Mouse (Mus musculus) heart, embryonic 10.5 days (tissue): Measurements from ENCODE around the gene Fam228a. TPM values are rescaled to one million over a fixed set of nuclear protein-coding genes. Genes with fewer than 3 reads are reported as not detected.
"Not testable (repeated sequence)": the region's sequence is repeated elsewhere in the genome, so short reads cannot be mapped to it uniquely, and the experiment has no call there.

Experiments used
- DNase-seq: peaks from one replicate; pipeline ENCODE4 v3.0.0-alpha.2; 2017; ENCODE audit warnings: low spot score
- H3K27ac ChIP-seq: fragments of 300-500 bp; sonication (generic); 2 replicates; pipeline ENCODE4 v1.5.1; 2016; ENCODE audit warnings: mild to moderate bottlenecking
- H3K27me3 ChIP-seq: fragments of 300-500 bp; sonication (generic); 2 replicates; pipeline ENCODE4 v1.6.1; 2016; ENCODE audit warnings: mild to moderate bottlenecking; ENCODE audit not compliant: poor library complexity, insufficient read depth, severe bottlenecking
- H3K36me3 ChIP-seq: fragments of 300-500 bp; sonication (generic); 2 replicates; pipeline ENCODE4 v1.6.1; 2016; ENCODE audit warnings: mild to moderate bottlenecking, moderate library complexity
- H3K4me1 ChIP-seq: fragments of 300-500 bp; sonication (generic); 2 replicates; pipeline ENCODE4 v1.6.1; 2016; ENCODE audit warnings: mild to moderate bottlenecking
- H3K4me3 ChIP-seq: fragments of 300-500 bp; sonication (generic); 2 replicates; pipeline ENCODE4 v1.5.1; 2016; ENCODE audit warnings: mild to moderate bottlenecking, moderate library complexity
- H3K9me3 ChIP-seq: fragments of 300-500 bp; sonication (generic); 2 replicates; pipeline ENCODE4 v1.6.1; 2016; ENCODE audit warnings: mild to moderate bottlenecking, moderate library complexity
- WGBS: fragments of 180-500 bp; shearing (Covaris S2); methylation state at CpG from one replicate; pipeline ENCODE4 v1.1.7; 2016; 5-methylcytosine and 5-hydroxymethylcytosine counted together
- polyA plus RNA-seq: library from polyadenylated mRNA; unstranded; fragments of >200 nt; fragmentation: Nextera tagmentation; extraction: Ambion mirVana; gene quantifications from 2 replicates; pipeline ENCODE4 v1.2.1, GENCODE M21; 2016

Fam228a gene
- polyA plus RNA-seq = 0.31 and 0.35 TPM in 2 replicates

- Histone ChIP-seq H3K27me3 (peaks cover 8% of the 10 kb centered on the region; the same call in 1 of the 2 replicates), H3K4me1 (no peaks in the 10 kb centered on the region), H3K36me3 (no peaks in the 10 kb centered on the region), H3K27ac (no peak within 1 kb of the TSS; the same call in 1 of the 2 replicates), H3K9me3 (no peaks in the 10 kb centered on the region), H3K4me3 (no peak within 1 kb of the TSS)
- no peak for DNase-seq
- WGBS = 85% methylated on average over 18 of the region's 18 CpGs
These were observed at the start of gene Fam228a for GRCm38 (mm10) chr12:4738031-4738576. Fam228a (minus strand) TSS chr12:4738430.

DNA sequence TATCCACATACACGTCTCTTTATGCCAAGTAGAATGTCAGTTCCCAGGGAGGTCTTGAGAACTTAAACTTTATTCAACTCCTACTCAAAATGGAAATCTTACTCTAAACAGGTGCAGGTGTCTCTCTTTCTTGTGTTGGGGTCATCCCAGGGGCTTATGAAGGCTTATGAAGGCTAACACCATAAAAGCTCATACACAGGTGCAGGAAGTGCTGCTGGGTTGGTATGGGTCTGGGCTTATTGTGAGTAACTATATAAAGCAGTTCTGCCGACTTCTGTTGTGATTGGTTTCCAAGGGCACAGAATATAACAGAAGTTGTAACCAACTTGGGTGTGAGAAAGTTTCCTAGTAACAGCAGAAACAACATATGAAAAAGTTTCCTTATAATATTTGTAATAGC is 46.2 kb upstream of the Fam228a start:
- Histone ChIP-seq H3K9me3 (no peaks in the 10 kb centered on the region), H3K27ac (no peak overlapping the region), H3K4me3 (no peak overlapping the region), H3K36me3 (no peaks in the 10 kb centered on the region), H3K4me1 (no peaks in the 10 kb centered on the region), H3K27me3 (no peaks in the 10 kb centered on the region)
- no peak for DNase-seq
- WGBS = 71% methylated on average over 2 of the region's 2 CpGs

GRCm38 (mm10) chr12:4783598-4783997 is 45.4 kb upstream of the Fam228a start:
- no peak overlapping the region for H3K27ac ChIP-seq
- 56% methylated on average over 5 of the region's 5 CpGs for WGBS
- H3K27me3 ChIP-seq = no peaks in the 10 kb centered on the region

GRCm38 (mm10) chr12:4781725-4782404 is 43.6 kb upstream of the Fam228a start:
- H3K36me3 ChIP-seq, H3K27me3 ChIP-seq, H3K27ac ChIP-seq, H3K9me3 ChIP-seq, H3K4me3 ChIP-seq, H3K4me1 ChIP-seq: not testable (repeated sequence)
- WGBS = 83% methylated on average over 9 of the region's 9 CpGs
- peak; percentile 19 for DNase-seq

More at GRCm38 (mm10) chr12:4783598-4783997, 45.4 kb upstream of the Fam228a start:
- H3K36me3 ChIP-seq = no peaks in the 10 kb centered on the region
- H3K9me3 ChIP-seq = no peaks in the 10 kb centered on the region
- no peak for DNase-seq
- no peak overlapping the region for H3K4me3 ChIP-seq
- H3K4me1 ChIP-seq = no peaks in the 10 kb centered on the region

DNA sequence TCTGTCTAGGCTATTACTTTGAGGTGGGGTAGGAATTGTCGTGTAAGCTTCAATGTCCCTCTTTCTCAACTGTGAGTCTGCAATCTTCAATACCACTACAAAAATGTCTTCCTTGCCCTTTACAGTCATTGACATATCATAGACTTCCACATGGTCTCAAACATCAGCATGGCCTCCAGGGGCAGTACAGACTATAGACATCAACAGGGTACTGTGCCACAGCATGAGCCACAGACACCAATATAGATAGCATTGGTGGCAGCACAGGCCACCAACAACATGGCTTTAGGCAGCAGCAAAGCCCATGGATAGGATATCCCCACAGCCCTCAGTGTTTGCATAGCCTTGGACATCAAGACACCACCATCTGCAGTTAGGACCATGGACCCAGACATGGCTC is 43.0 kb upstream of the Fam228a start:
- no peaks in the 10 kb centered on the region for H3K36me3 ChIP-seq
- no peaks in the 10 kb centered on the region for H3K4me1 ChIP-seq
- no peaks in the 10 kb centered on the region for H3K9me3 ChIP-seq
- peak; percentile 31 for DNase-seq
- no peak overlapping the region for H3K4me3 ChIP-seq
- H3K27me3 ChIP-seq = no peaks in the 10 kb centered on the region
- 74% methylated on average over 1 of the region's 1 CpGs for WGBS
- no peak overlapping the region for H3K27ac ChIP-seq

DNA sequence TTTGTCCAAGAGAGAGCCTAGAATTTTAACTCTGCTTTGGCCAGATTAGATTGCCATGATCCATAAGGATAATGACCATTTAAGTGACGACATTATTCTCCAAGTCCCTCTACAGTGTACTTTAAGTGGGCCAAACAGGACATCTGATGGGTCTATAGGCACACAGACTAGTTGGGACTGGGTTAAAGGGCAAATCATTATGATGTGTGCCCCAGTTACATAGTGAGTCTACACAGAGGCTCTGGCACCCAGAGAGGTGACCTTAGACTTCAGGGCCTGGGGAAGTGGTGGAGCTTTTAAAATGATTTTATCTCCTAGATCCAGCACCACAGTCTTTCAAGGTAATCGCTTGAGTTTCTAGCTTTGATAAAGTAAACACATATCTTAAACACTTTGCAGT is 42.0 kb upstream of the Fam228a start:
- WGBS = 64% methylated on average over 2 of the region's 2 CpGs
- Histone ChIP-seq H3K4me1 (no peaks in the 10 kb centered on the region), H3K27me3 (no peaks in the 10 kb centered on the region), H3K9me3 (no peaks in the 10 kb centered on the region), H3K4me3 (no peak overlapping the region), H3K27ac (no peak overlapping the region), H3K36me3 (no peaks in the 10 kb centered on the region)
- peak; percentile 25 for DNase-seq

GRCm38 (mm10) chr12:4777734-4778133 is 39.5 kb upstream of the Fam228a start:
- no peaks in the 10 kb centered on the region for H3K27me3 ChIP-seq
- no peaks in the 10 kb centered on the region for H3K4me1 ChIP-seq
- no peak overlapping the region for H3K27ac ChIP-seq
- H3K9me3 ChIP-seq = no peaks in the 10 kb centered on the region
- H3K4me3 ChIP-seq = no peak overlapping the region
- H3K36me3 ChIP-seq = no peaks in the 10 kb centered on the region
- DNase-seq = no peak
- 86% methylated on average over 6 of the region's 6 CpGs for WGBS

DNA sequence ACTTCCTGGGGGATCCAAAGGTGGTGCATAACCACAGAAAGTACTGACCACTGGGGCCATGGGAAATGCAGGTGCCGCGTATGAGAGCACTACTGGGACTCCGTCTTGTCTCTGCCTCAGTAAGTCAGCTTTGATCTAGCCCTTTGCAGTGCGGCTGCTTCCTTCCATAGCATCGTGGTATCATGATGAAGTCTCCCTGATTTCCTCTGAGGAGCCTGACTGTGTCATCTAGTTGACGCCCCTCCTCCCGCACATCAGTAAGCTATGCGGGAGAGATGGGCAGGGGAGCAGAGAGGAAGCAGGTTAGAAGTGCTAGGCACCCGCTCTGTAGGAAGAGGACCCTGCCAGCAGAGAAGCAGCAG is 37.3 kb upstream of the Fam228a start:
- Histone ChIP-seq H3K27me3 (no peaks in the 10 kb centered on the region), H3K4me3 (no peak overlapping the region), H3K36me3 (no peaks in the 10 kb centered on the region), H3K9me3 (no peaks in the 10 kb centered on the region), H3K27ac (no peak overlapping the region), H3K4me1 (no peaks in the 10 kb centered on the region)
- no peak for DNase-seq
- WGBS = 58% methylated on average over 9 of the region's 9 CpGs

DNA sequence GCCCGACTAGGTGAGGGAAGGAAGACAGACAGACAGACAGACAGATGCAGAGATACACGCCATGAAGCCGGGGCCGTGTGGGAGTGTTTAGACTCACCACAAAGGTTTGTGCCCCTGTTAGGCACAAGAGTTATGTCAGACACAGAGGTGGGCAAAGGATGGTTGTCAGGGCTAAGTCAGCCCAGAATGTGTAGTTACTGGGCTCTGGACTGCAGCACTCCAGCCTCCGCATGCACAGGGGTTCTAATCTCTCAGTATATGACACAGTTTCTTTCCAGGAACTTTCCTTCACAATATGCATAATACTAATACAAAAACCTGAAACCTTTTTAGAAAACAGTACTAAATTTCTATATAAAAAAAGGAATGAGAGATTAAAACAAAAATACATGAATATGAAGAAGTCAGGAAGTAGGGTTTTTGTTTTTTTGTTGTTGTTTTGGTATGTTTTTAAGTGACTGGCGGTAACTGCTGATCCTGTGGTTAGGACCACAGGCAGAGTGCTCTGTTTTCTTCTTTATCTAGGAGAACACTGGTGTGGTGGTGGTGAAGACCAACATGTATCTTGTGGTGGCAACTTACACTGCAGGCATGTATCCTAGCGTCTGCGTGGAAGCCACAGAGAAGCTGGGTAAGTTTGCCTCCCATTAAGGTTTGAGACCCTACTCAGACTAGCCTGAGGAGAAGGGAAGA is 36.8 kb upstream of the Fam228a start:
- no peak for DNase-seq

DNA sequence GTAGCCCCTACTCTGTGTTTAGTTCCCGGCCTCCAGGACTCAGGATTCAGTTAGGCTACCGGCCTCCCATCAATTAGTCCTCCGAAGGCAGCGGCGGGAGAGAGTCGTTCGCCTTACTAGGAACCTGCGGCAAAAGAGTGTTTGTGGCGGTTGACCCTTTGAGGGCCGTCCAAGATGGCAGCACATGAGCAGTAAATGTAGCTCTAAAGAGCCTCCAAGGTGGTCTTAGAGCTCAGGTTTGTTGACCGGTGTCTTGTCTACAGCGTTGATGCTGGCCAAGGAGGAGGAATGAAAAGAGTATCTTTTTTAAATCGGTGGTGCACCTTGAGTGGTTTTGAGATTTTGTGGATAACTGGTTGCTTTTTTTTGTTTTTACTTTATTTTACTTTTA is 31.1 kb upstream of the Fam228a start:
- 17% methylated on average over 13 of the region's 13 CpGs for WGBS
- 0 out of 2 replicates have a peak, but pooled peaks cover 3% of the 10 kb centered on the region for H3K4me1 ChIP-seq
- no peaks in the 10 kb centered on the region for H3K36me3 ChIP-seq

More for the DNA sequence above, 36.8 kb upstream of the Fam228a start:
- H3K36me3 ChIP-seq = no peaks in the 10 kb centered on the region
- H3K9me3 ChIP-seq = no peaks in the 10 kb centered on the region
- no peak overlapping the region for H3K27ac ChIP-seq
- H3K4me3 ChIP-seq = no peak overlapping the region
- no peaks in the 10 kb centered on the region for H3K4me1 ChIP-seq
- 87% methylated on average over 8 of the region's 8 CpGs for WGBS
- no peaks in the 10 kb centered on the region for H3K27me3 ChIP-seq

GRCm38 (mm10) chr12:4768492-4769332 is 30.5 kb upstream of the Fam228a start, which contains the start of the genes Pfn4 and Fam228b:
Pfn4 (plus strand) TSS chr12:4769022.
Fam228b (minus strand) TSS chr12:4769267.
- H3K9me3 ChIP-seq = no peaks in the 10 kb centered on the region
- WGBS = 4% methylated on average over 61 of the region's 61 CpGs
- no peaks in the 10 kb centered on the region for H3K27me3 ChIP-seq
- DNase-seq = peak; percentile 97
- H3K4me3 ChIP-seq = peak within 1 kb of the TSS; percentile 85
- H3K36me3 ChIP-seq = no peaks in the 10 kb centered on the region
- H3K4me1 ChIP-seq = 0 out of 2 replicates have a peak, but pooled peaks cover 3% of the 10 kb centered on the region
- peak within 1 kb of the TSS; percentile 97 for H3K27ac ChIP-seq

More for the DNA sequence above, 31.1 kb upstream of the Fam228a start:
- no peak for DNase-seq
- Histone ChIP-seq H3K27ac (peak overlapping the region; percentile 97), H3K4me3 (peak overlapping the region; percentile 85), H3K9me3 (no peaks in the 10 kb centered on the region), H3K27me3 (no peaks in the 10 kb centered on the region)

DNA sequence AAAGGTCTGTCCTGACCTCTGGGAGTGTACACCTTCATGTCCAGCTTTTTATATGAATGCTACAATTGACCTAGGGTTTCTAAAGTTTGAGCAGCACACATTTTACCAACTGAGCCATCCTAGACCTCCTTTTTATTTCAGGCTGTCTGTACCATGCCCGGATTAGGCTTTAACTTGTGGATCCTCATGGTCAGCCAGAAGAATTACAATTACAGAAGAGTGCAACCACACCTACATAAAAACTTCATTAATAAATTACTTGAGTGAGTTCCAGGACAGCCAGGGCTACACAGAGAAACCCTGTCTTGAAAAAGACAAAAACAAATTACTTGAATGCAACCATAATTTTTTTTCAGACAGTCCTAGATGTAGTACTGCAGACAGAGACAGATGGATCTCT is 18.8 kb upstream of the Fam228a start:
- whole genome bisulfite sequencing = 88% methylated on average over 1 of the region's 1 CpGs

More for the DNA sequence above, 18.8 kb upstream of the Fam228a start:
- Histone ChIP-seq H3K9me3 (no peaks in the 10 kb centered on the region), H3K4me3 (no peak overlapping the region), H3K27ac (no peak overlapping the region), H3K36me3 (no peaks in the 10 kb centered on the region), H3K4me1 (no peaks in the 10 kb centered on the region), H3K27me3 (no peaks in the 10 kb centered on the region)
- no peak for DNase-seq
